In the genomic region with DNA sequence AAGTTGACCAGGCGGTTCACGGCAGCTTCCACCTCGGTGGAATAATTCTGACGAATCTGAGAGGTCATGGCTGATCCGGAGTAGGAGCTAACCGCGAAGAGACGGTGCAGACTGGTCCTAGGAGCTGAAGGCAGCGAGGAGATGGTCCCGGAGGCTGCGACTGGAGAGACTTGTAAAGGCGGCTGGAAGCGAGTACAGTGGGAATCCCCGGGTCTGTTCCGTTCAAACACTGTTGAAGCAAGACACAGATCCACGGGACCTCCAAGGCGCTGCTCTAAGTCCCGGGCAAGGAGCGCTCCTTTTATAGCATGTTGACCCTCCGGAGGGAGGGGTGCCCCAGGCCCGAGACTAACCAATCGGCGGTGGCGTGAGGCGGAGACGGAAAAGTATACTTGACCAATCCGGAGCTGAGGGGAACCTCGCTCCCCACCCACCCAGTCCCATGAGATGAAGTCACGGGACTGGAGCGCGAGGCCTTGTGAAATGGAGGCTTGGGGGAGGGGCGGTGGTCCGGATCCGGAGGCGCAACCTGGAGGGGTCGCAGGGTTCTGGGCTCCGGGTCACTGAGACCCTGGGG, we compare ENCODE assay signal across 8 mouse cellular contexts. TPM values are rescaled to one million over a fixed set of nuclear protein-coding genes. Genes with fewer than 3 reads are reported as not detected.
DNase-seq lines count a peak whose midpoint lies in the region; ATAC-seq and TF ChIP-seq lines count a peak whose summit lies in the region.
"Not testable (repeated sequence)": the region's sequence is repeated elsewhere in the genome, so short reads cannot be mapped to it uniquely, and the experiment has no call there.

Gene Ftl1, minus strand, starts transcription at position 321 of the 577 bp plus-strand sequence.

- DNase-seq in gastrocnemius, adult 8-10 months (ENCODE audit: low spot score in 2 of 2), result peak; percentile 97 to 98
- DNase-seq in hindlimb bud, embryonic 11.5 days (ENCODE audit: extremely low spot score, low read depth, low spot score), result peak; percentile 93
- peak; percentile 97 to 98 for DNase-seq in left cerebral cortex, adult 8-10 months (ENCODE audit: low spot score in 2 of 2)
- peak; percentile 99 for DNase-seq in right cerebral cortex, postnatal 10 days (ENCODE audit: low spot score in 2 of 2)
- peak; percentile 81 for DNase-seq in urinary bladder, postnatal 25 days (ENCODE audit: low spot score)

- H3K27me3 ChIP-seq in megakaryocyte, embryonic 14.5 days (replicated peaks), result not testable (repeated sequence)

- TF ChIP-seq CTCF in cortical plate, adult 2 months (IDR thresholded peaks at IDR 0.05; ENCODE audit: extremely low read depth, insufficient read depth, low read length), result not testable (repeated sequence)

- H3K36me3 ChIP-seq in megakaryocyte, embryonic 14.5 days (replicated peaks; ENCODE audit: low read length), result peaks cover 85% of the 10 kb centered on the region

- peak; percentile 96 for TF ChIP-seq POLR2A in cortical plate, adult 2 months (IDR thresholded peaks at IDR 0.05; ENCODE audit: extremely low read depth, insufficient read depth, low read length)

- H3K4me3 ChIP-seq in cortical plate, adult 2 months (ENCODE audit: insufficient read depth, low read length), result peak within 1 kb of the TSS; percentile 93
- H3K4me3 ChIP-seq in megakaryocyte, embryonic 14.5 days (replicated peaks), result peak within 1 kb of the TSS; percentile 99

- peak; percentile 89 for ATAC-seq in activated CD4-positive, CD25-positive, alpha-beta regulatory T cell, adult 4 months

- H3K27ac ChIP-seq in cortical plate, adult 2 months (ENCODE audit: insufficient read depth, low read length), result peak within 1 kb of the TSS; percentile 94

- H3K4me1 ChIP-seq in cortical plate, adult 2 months (ENCODE audit: control insufficient read depth, insufficient read depth, low read length), result not testable (repeated sequence)
- peaks cover 68% of the 10 kb centered on the region for H3K4me1 ChIP-seq in megakaryocyte, embryonic 14.5 days

- not testable (repeated sequence) for H3K9me3 ChIP-seq in megakaryocyte, embryonic 14.5 days

RNA-seq across cellular contexts. Expression of gene Ftl1, which starts in this region (rescaled TPM):
- polyA plus RNA-seq in activated CD4-positive, CD25-positive, alpha-beta regulatory T cell, adult 4 months (2017; shearing (Covaris generic)), result 1,000 to 10,000 TPM; 1,527 to 1,850 TPM
- polyA plus RNA-seq in cortical plate, adult 2 months (2012; rRNA removed), result 588 and 637 TPM in 2 replicates
- 100 to 1,000 TPM in 3 of 4 experiments, 10 to 100 TPM in 1; 83.2 to 132 (median 121) TPM for total RNA-seq in gastrocnemius, adult 8-10 months (2022)
- total RNA-seq in left cerebral cortex, adult 8-10 months (2022), result 100 to 1,000 TPM; 206 to 283 (median 229) TPM
- 24,502 and 30,989 TPM in 2 replicates for polyA plus RNA-seq in megakaryocyte, embryonic 14.5 days (2012; ENCODE audit: insufficient read depth, low replicate concordance)

Comparison
In these comparisons a context has a peak if more than half of its experiments do, and no peak if none do; other contexts are left out.
1. Peak in every context shown above with its lines: DNase-seq, ATAC-seq, H3K4me3 ChIP-seq and H3K27ac ChIP-seq.
2. RNA of gene Ftl1 (polyA plus RNA-seq): 24,502 to 30,989 TPM in megakaryocyte, embryonic 14.5 days; 1,527 to 1,850 TPM in activated CD4-positive, CD25-positive, alpha-beta regulatory T cell, adult 4 months and 588 to 637 TPM in cortical plate, adult 2 months; every median in the first group is over 10 times any median in the second.